Mouse (Mus musculus) forebrain, embryonic 11.5 days (tissue): ENCODE data around the gene Gm42417. TPM values are rescaled to one million over a fixed set of nuclear protein-coding genes. Genes with fewer than 3 reads are reported as not detected.

Source experiments
- ATAC-seq: fragments of 200-750 bp; cut with Nextera tagmentation; replicated peaks from 2 replicates; pipeline ENCODE4 v1.8.0; 2017; ENCODE audit warnings: moderate TSS enrichment; ENCODE audit not compliant: low FRiP score
- DNase-seq: peaks from one replicate; pipeline ENCODE4 v3.0.0-alpha.2; 2017; ENCODE audit warnings: low spot score
- H3K27ac ChIP-seq: fragments of 300-500 bp; sonication (generic); 2 replicates; pipeline ENCODE4 v1.5.1; 2014; ENCODE audit warnings: low read depth, low read length
- H3K27me3 ChIP-seq: fragments of 300-500 bp; sonication (generic); 2 replicates; pipeline ENCODE4 v1.6.1; 2014; ENCODE audit warnings: mild to moderate bottlenecking, low read length, mixed read lengths; ENCODE audit not compliant: control insufficient read depth, insufficient read depth
- H3K36me3 ChIP-seq: fragments of 300-500 bp; sonication (generic); 2 replicates; pipeline ENCODE4 v1.6.1; 2014; ENCODE audit warnings: mild to moderate bottlenecking, low read length, moderate library complexity, mixed read lengths; ENCODE audit not compliant: control insufficient read depth, insufficient read depth
- H3K4me1 ChIP-seq: fragments of 300-500 bp; sonication (generic); replicated peaks from 2 replicates; pipeline ENCODE4 v1.6.1; 2014; ENCODE audit warnings: low read length, mixed read lengths; ENCODE audit not compliant: control insufficient read depth, insufficient read depth
- H3K4me2 ChIP-seq: fragments of 300-500 bp; sonication (generic); 2 replicates; pipeline ENCODE4 v1.6.1; 2014; ENCODE audit warnings: low read depth, mild to moderate bottlenecking, low read length, moderate library complexity, mixed read lengths; ENCODE audit not compliant: severe bottlenecking
- H3K4me3 ChIP-seq: fragments of 300-500 bp; sonication (generic); 2 replicates; pipeline ENCODE4 v1.5.1; 2014; ENCODE audit warnings: low read depth, low read length
- H3K9ac ChIP-seq: fragments of 300-500 bp; sonication (generic); 2 replicates; pipeline ENCODE4 v1.6.1; 2014; ENCODE audit warnings: low read length
- H3K9me3 ChIP-seq: fragments of 300-500 bp; sonication (generic); 2 replicates; pipeline ENCODE4 v1.6.1; 2016; ENCODE audit warnings: low read length, mixed read lengths; ENCODE audit not compliant: control insufficient read depth
- WGBS: fragments of 180-500 bp; shearing (Covaris S2); extraction: QIAGEN DNeasy Blood & Tissue Kit; methylation state at CpG from one replicate; pipeline ENCODE4 v1.1.7; 2014; 5-methylcytosine and 5-hydroxymethylcytosine counted together
- microRNA-seq: library from miRNA; unstranded; fragments of <30 nt; microRNA quantifications from one replicate; pipeline ENCODE4, GENCODE M21; 2016; ENCODE audit not compliant: insufficient number of aligned reads
- polyA plus RNA-seq: library from polyadenylated mRNA; unstranded; fragments of >200 nt; fragmentation: Nextera tagmentation; extraction: Ambion mirVana; gene quantifications from 2 replicates; pipeline ENCODE4 v1.2.1, GENCODE M21; 2014

Gene Gm42417
- polyA plus RNA-seq, 1 experiment from 2014 or later = not detected

- no peak overlapping the region for H3K27ac ChIP-seq
- ATAC-seq (no peak), DNase-seq (no peak)
- H3K4me1 ChIP-seq = no peaks in the 10 kb centered on the region; the same call in 1 of the 2 replicates
- H3K4me3 ChIP-seq = no peak overlapping the region
- no peak overlapping the region for H3K4me2 ChIP-seq
- WGBS = 81% methylated on average over 6 of the region's 6 CpGs
- no peak overlapping the region for H3K9ac ChIP-seq
- no peaks in the 10 kb centered on the region for H3K9me3 ChIP-seq
- no peaks in the 10 kb centered on the region for H3K36me3 ChIP-seq
- no peaks in the 10 kb centered on the region for H3K27me3 ChIP-seq
Measured at GRCm38 (mm10) chr1:36493299-36493698, 45.9 kb downstream of the Gm42417 start.

DNA sequence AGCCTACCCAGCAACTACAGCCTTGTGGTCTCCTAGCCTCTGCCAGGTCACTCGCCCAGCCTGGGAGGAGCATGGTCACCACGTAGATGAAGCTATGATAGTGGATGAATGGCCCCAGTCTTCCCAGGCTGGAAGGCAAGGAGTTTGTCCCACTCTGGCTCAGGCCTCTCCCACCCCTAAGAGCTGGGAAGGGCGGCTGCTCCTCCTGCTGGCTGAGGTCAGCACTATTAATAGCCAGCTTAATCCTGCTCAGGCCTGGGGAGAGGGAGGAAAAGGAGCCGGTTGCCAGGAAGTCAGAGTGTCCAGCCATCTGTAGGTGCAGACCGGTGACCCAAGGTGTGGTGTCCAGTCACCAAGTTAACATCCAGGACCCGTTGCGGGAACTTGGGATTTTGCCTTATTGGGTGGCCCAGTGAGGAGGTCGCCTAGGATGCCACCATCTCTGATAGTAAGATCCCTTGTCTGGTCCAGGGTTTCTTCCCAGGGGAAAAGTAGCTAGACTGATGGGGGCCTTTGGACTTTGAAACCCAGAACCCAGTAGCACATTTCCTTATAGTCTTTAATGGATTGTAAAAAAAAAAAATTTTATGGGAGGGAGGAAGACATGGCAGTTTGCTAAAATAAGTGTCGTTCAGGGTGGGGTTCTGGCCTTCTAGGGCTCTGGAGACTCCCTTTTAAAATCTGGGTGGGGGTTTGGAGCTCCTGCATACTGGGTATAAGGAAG lies 46.7 kb downstream of the Gm42417 start:
- Histone ChIP-seq H3K27ac (no peak overlapping the region), H3K4me3 (no peak overlapping the region), H3K9me3 (no peaks in the 10 kb centered on the region), H3K4me2 (no peak overlapping the region), H3K27me3 (no peaks in the 10 kb centered on the region), H3K9ac (no peak overlapping the region), H3K4me1 (no peaks in the 10 kb centered on the region; the same call in 1 of the 2 replicates), H3K36me3 (no peaks in the 10 kb centered on the region)
- DNase-seq (no peak), ATAC-seq (no peak; the same call in 1 of the 2 replicates)
- 40% methylated on average over 9 of the region's 9 CpGs for WGBS

- no peaks in the 10 kb centered on the region; the same call in 1 of the 2 replicates for H3K4me1 ChIP-seq
- ATAC-seq (no peak), DNase-seq (no peak)
- H3K4me2 ChIP-seq = no peak overlapping the region
- H3K9me3 ChIP-seq = no peaks in the 10 kb centered on the region
- H3K36me3 ChIP-seq = no peaks in the 10 kb centered on the region
- no peaks in the 10 kb centered on the region for H3K27me3 ChIP-seq
- no peak overlapping the region for H3K9ac ChIP-seq
- 77% methylated on average over 6 of the region's 6 CpGs for WGBS
- H3K27ac ChIP-seq = no peak overlapping the region
- H3K4me3 ChIP-seq = no peak overlapping the region
Measured at GRCm38 (mm10) chr1:36489661-36490060, 49.6 kb downstream of the Gm42417 start.

DNA sequence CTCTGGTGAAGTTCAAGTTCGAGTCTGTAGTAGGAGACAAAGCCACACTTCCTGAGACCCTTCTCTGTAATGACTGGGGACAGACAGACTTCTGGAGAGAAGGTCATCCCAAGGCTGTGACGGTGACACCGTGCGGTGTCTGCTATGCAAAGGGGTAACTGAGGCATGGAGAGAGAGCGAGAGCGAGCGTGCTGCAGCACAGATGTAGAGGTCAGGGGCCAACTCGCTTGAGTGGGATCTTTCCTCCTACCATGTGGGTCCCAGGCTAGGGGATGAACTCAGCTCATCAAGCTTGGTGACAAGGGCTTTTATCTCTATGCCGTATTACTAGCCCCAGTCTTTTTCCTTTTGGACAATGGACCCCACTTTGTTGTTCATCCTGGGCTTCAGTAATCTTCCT lies 52.1 kb downstream of the Gm42417 start:
- Histone ChIP-seq H3K4me2 (no peak overlapping the region), H3K27ac (no peak overlapping the region), H3K27me3 (no peaks in the 10 kb centered on the region), H3K9me3 (no peaks in the 10 kb centered on the region), H3K9ac (no peak overlapping the region), H3K4me3 (no peak overlapping the region), H3K4me1 (no peaks in the 10 kb centered on the region), H3K36me3 (no peaks in the 10 kb centered on the region)
- no peak for ATAC-seq
- DNase-seq = no peak
- WGBS = 79% methylated on average over 9 of the region's 9 CpGs

DNA sequence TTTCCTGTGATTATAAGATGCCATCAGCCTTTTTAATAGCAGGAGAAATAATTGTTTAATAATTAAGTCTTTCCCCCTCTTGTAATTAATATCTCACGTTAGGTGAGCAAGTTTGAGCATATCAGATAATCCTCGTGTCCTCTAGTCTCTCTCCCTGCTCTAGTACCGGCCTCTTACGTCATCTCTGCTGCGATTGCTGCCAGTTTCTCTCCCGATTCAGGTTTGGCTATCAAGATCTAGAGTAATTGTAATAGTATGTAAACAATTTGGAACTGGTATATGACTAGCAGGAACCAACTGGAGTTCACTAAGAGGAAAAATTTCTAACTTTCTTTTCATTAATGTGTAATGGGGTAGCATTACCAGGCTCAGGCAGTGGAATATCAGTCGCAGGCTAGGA lies 54.1 kb downstream of the Gm42417 start:
- no peaks in the 10 kb centered on the region for H3K9me3 ChIP-seq
- WGBS = 90% methylated on average over 7 of the region's 7 CpGs
- no peak for ATAC-seq
- no peak overlapping the region for H3K4me2 ChIP-seq
- no peak overlapping the region for H3K9ac ChIP-seq
- no peaks in the 10 kb centered on the region for H3K27me3 ChIP-seq
- DNase-seq = no peak
- H3K4me3 ChIP-seq = no peak overlapping the region
- H3K27ac ChIP-seq = no peak overlapping the region
- H3K4me1 ChIP-seq = no peaks in the 10 kb centered on the region
- H3K36me3 ChIP-seq = no peaks in the 10 kb centered on the region

DNA sequence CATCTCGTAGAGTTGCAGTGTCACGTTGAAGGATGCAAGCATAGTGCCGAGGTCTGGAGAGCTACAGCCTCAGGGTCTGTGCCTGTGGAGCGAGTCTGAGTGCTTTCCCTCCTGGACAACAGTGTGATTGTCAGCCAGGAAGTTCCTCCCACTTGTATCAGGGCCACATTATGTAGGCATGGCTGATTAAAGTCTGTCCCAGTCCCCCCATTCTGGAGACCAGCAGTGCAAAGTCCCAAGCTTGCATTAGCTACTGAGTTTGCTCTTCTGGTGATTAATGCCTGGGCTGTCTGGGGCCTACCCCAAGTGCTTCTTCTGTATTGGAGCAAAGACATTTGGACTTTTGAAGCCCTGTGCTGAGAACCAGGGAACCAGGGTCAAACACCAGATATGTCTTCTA lies 55.4 kb downstream of the Gm42417 start:
- no peak overlapping the region for H3K4me2 ChIP-seq
- ATAC-seq (no peak), DNase-seq (no peak)
- H3K9me3 ChIP-seq = no peaks in the 10 kb centered on the region
- H3K27ac ChIP-seq = no peak overlapping the region
- H3K36me3 ChIP-seq = no peaks in the 10 kb centered on the region
- no peak overlapping the region for H3K9ac ChIP-seq
- H3K27me3 ChIP-seq = no peaks in the 10 kb centered on the region
- H3K4me1 ChIP-seq = no peaks in the 10 kb centered on the region
- no peak overlapping the region for H3K4me3 ChIP-seq
- 64% methylated on average over 4 of the region's 4 CpGs for WGBS

Small RNAs within 50 kb of the gene (microRNA-seq; reads per million reads assigned to microRNA genes)
- not detected for gene Gm47280

Other genes starting within 250 kb of the Gm42417 start
- gene Arid5a, start 231.7 kb downstream of the Gm42417 start, polyA plus RNA-seq = 2.5 and 3.3 TPM in 2 replicates
- 46.2 and 49.6 TPM in 2 replicates for gene Kansl3, start 170.2 kb downstream of the Gm42417 start, polyA plus RNA-seq
- gene Fer1l5, start 167.1 kb downstream of the Gm42417 start, polyA plus RNA-seq = 1.4 and 1.9 TPM in 2 replicates
- 37.4 and 40.9 TPM in 2 replicates for gene Lman2l, start 94.2 kb downstream of the Gm42417 start, polyA plus RNA-seq
- 14.6 and 15.0 TPM in 2 replicates for gene Cnnm4, start 67.8 kb downstream of the Gm42417 start, polyA plus RNA-seq
- 6.8 and 7.4 TPM in 2 replicates for gene Cnnm3, start 27.6 kb downstream of the Gm42417 start, polyA plus RNA-seq
- gene Ankrd23, start 2.5 kb downstream of the Gm42417 start, polyA plus RNA-seq = 14.1 and 16.5 TPM in 2 replicates
- gene Ankrd39, start 8.0 kb upstream of the Gm42417 start, polyA plus RNA-seq = 18.7 and 20.8 TPM in 2 replicates
- 2.9 and 3.3 TPM in 2 replicates for gene Sema4c, start 18.9 kb upstream of the Gm42417 start, polyA plus RNA-seq
- 0.43 TPM in 1 of 2 replicates, not detected in the other for gene Fam178b, start 143.8 kb upstream of the Gm42417 start, polyA plus RNA-seq
- gene Cox5b, start 152.0 kb upstream of the Gm42417 start, polyA plus RNA-seq = 437 and 453 TPM in 2 replicates
- 0.17 TPM in 1 of 2 replicates, not detected in the other for gene 4933424G06Rik, start 170.7 kb upstream of the Gm42417 start, polyA plus RNA-seq
- gene Actr1b, start 175.0 kb upstream of the Gm42417 start, polyA plus RNA-seq = 104 and 113 TPM in 2 replicates
- 0.37 and 0.44 TPM in 2 replicates for gene Zap70, start 222.4 kb upstream of the Gm42417 start, polyA plus RNA-seq